Mouse (Mus musculus) gastrocnemius, adult 8-10 months (tissue): Measurements from ENCODE around the gene Tmem139. TPM values are rescaled to one million over a fixed set of nuclear protein-coding genes. Genes with fewer than 3 reads are reported as not detected.

Experiments
- DNase-seq, 2 experiments: peaks; one replicate each; pipeline ENCODE4 v3.0.0; 2022; ENCODE audit warnings: low spot score in 2 of 2
- total RNA-seq, 4 experiments: library from RNA; stranded (reverse); gene quantifications; 2 replicates each; pipeline ENCODE4 v1.2.4; 2022

Gene Tmem139
- total RNA-seq, 4 experiments from 2014 or later = not detected

DNA sequence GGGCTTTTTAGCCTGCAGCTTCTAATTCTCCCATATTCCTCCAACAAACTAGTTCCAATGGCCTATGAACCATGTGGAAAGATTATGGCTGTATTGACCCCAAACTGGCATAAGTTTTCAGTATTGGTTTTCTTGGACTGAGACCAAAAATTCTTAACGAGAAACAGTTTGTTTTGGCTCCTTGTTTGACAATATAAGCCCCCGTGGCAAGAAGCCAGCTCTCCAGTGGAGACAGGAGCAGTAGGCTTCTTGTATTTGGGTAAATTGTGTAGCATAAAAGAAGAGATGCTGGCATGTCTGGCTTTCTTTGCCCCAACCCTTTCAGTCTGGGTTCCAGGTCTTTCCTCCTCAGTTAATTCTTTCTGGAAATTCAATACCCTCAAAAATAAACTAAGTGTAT, 14.4 kb downstream of the Tmem139 start:
- no peak for DNase-seq

DNA sequence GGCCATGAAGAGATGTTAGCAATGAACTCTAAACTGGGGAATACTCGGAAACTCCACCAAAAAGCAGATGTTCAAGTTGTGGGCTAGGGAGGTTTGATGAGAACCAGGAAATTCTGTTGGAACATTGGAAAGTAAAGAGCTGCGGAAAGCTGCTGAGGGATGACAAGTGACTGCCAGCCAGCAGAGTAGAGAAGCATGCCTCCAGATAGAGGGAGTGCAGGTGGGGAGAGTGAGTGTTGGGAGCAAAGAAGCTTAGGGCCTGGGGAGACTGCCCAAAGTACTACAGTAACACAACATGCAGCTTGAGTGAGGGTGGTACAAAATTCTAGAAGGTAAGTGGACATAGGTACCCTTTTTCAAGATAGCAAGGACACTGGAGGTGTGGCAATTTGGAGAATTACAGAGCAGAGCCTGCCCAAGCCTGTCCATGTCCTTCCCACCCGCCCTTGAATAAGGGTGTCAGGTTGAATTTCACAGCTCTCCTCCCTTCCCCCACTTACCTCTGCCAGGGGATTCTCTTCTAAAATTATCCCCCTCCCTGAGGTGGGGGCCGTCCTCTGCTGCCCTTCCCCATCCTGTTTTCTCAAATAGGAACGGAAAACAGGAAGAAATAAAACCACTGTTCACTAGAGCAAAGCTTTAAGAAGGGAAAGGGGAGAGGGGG, 21.2 kb downstream of the Tmem139 start:
- DNase-seq = peak; percentile 28 to 38

GRCm38 (mm10) chr6:42286448-42286847, 24.7 kb downstream of the Tmem139 start, which contains the start of gene Clcn1:
TSS of gene Clcn1 (plus strand) at chr6:42286685.
- peak; percentile 67 to 77 for DNase-seq

GRCm38 (mm10) chr6:42287562-42287961, 25.8 kb downstream of the Tmem139 start:
- no peak for DNase-seq

DNA sequence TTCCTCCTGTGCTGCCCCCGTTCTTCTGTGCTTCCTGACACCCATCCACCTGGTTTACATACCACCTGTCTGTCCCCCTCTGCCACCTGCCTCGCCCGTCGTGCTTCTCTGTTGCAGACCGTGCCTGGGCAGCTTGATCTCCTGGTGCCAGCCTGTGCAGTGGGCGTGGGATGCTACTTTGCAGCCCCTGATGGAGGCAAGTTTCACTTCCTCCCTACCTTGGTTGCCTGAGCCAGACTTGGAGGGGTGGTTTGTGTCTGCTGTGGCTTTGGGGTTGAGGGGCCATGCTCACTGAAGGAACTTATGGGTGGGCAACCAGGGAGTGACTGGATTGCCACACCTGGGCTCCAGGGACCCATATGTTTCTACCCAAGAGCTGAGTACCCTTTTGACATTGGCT, 31.6 kb downstream of the Tmem139 start:
- DNase-seq = no peak

GRCm38 (mm10) chr6:42295549-42296094, 33.9 kb downstream of the Tmem139 start:
- no peak for DNase-seq

- DNase-seq = no peak
Measured at GRCm38 (mm10) chr6:42299362-42299761, 37.6 kb downstream of the Tmem139 start.

- DNase-seq = no peak
Measured at GRCm38 (mm10) chr6:42309816-42310378, 48.1 kb downstream of the Tmem139 start.

GRCm38 (mm10) chr6:42310427-42311053, 48.8 kb downstream of the Tmem139 start:
- no peak for DNase-seq

Other genes starting within 250 kb of the Tmem139 start
- gene Sva, start 223.6 kb upstream of the Tmem139 start, total RNA-seq = not detected
- gene Tas2r139, start 121.0 kb upstream of the Tmem139 start, total RNA-seq = not detected
- not detected for gene Tas2r144, start 46.6 kb upstream of the Tmem139 start, total RNA-seq
- 10 to 100 TPM; 36.8 to 57.2 (median 41.2) TPM for gene Gstk1, start 16.0 kb upstream of the Tmem139 start, total RNA-seq
- 1 to 10 TPM; 3.3 to 5.8 (median 4.2) TPM for gene Casp2, start 3.0 kb downstream of the Tmem139 start, total RNA-seq
- 100 to 1,000 TPM; 145 to 180 (median 166) TPM for gene Clcn1, start 24.7 kb downstream of the Tmem139 start, total RNA-seq
- under 1 TPM; 0.08 to 0.41 (median 0.21) TPM for gene Fam131b, start 62.7 kb downstream of the Tmem139 start, total RNA-seq
- 10 to 100 TPM; 12.1 to 15.9 (median 13.7) TPM for gene Zyx, start 87.7 kb downstream of the Tmem139 start, total RNA-seq
- gene Epha1, start 111.3 kb downstream of the Tmem139 start, total RNA-seq = under 1 TPM in 2 of 4 experiments, not detected in 2; 0.07 to 0.10 TPM
- not detected for gene Tas2r143, start 138.3 kb downstream of the Tmem139 start, total RNA-seq
- gene Tas2r135, start 143.5 kb downstream of the Tmem139 start, total RNA-seq = not detected
- not detected for gene Tas2r126, start 172.6 kb downstream of the Tmem139 start, total RNA-seq
- not detected for gene Olfr458, start 203.2 kb downstream of the Tmem139 start, total RNA-seq
- not detected for gene Olfr457, start 214.4 kb downstream of the Tmem139 start, total RNA-seq
- not detected for gene Olfr456, start 225.2 kb downstream of the Tmem139 start, total RNA-seq